Mouse (Mus musculus) forebrain, embryonic 11.5 days (tissue): ENCODE measurements around the gene Stox2. TPM values are rescaled to one million over a fixed set of nuclear protein-coding genes. Genes with fewer than 3 reads are reported as not detected.

Source experiments
- ATAC-seq: fragments of 200-750 bp; cut with Nextera tagmentation; replicated peaks from 2 replicates; pipeline ENCODE4 v1.8.0; 2017; ENCODE audit warnings: moderate TSS enrichment; ENCODE audit not compliant: low FRiP score
- DNase-seq: peaks from one replicate; pipeline ENCODE4 v3.0.0-alpha.2; 2017; ENCODE audit warnings: low spot score
- H3K27ac ChIP-seq: fragments of 300-500 bp; sonication (generic); 2 replicates; pipeline ENCODE4 v1.5.1; 2014; ENCODE audit warnings: low read depth, low read length
- H3K27me3 ChIP-seq: fragments of 300-500 bp; sonication (generic); 2 replicates; pipeline ENCODE4 v1.6.1; 2014; ENCODE audit warnings: mild to moderate bottlenecking, low read length, mixed read lengths; ENCODE audit not compliant: control insufficient read depth, insufficient read depth
- H3K36me3 ChIP-seq: fragments of 300-500 bp; sonication (generic); 2 replicates; pipeline ENCODE4 v1.6.1; 2014; ENCODE audit warnings: mild to moderate bottlenecking, low read length, moderate library complexity, mixed read lengths; ENCODE audit not compliant: control insufficient read depth, insufficient read depth
- H3K4me1 ChIP-seq: fragments of 300-500 bp; sonication (generic); replicated peaks from 2 replicates; pipeline ENCODE4 v1.6.1; 2014; ENCODE audit warnings: low read length, mixed read lengths; ENCODE audit not compliant: control insufficient read depth, insufficient read depth
- H3K4me2 ChIP-seq: fragments of 300-500 bp; sonication (generic); 2 replicates; pipeline ENCODE4 v1.6.1; 2014; ENCODE audit warnings: low read depth, mild to moderate bottlenecking, low read length, moderate library complexity, mixed read lengths; ENCODE audit not compliant: severe bottlenecking
- H3K4me3 ChIP-seq: fragments of 300-500 bp; sonication (generic); 2 replicates; pipeline ENCODE4 v1.5.1; 2014; ENCODE audit warnings: low read depth, low read length
- H3K9ac ChIP-seq: fragments of 300-500 bp; sonication (generic); 2 replicates; pipeline ENCODE4 v1.6.1; 2014; ENCODE audit warnings: low read length
- H3K9me3 ChIP-seq: fragments of 300-500 bp; sonication (generic); 2 replicates; pipeline ENCODE4 v1.6.1; 2016; ENCODE audit warnings: low read length, mixed read lengths; ENCODE audit not compliant: control insufficient read depth
- WGBS: fragments of 180-500 bp; shearing (Covaris S2); extraction: QIAGEN DNeasy Blood & Tissue Kit; methylation state at CpG from one replicate; pipeline ENCODE4 v1.1.7; 2014; 5-methylcytosine and 5-hydroxymethylcytosine counted together
- polyA plus RNA-seq: library from polyadenylated mRNA; unstranded; fragments of >200 nt; fragmentation: Nextera tagmentation; extraction: Ambion mirVana; gene quantifications from 2 replicates; pipeline ENCODE4 v1.2.1, GENCODE M21; 2014

The Stox2 gene
- polyA plus RNA-seq, 1 experiment from 2014 or later, result 34.6 TPM

- Histone ChIP-seq H3K36me3 (no peaks in the 10 kb centered on the region), H3K27ac (no peak overlapping the region), H3K9me3 (no peaks in the 10 kb centered on the region), H3K4me1 (peaks cover 15% of the 10 kb centered on the region), H3K9ac (no peak overlapping the region), H3K27me3 (no peaks in the 10 kb centered on the region), H3K4me3 (no peak overlapping the region), H3K4me2 (no peak overlapping the region)
- 81% methylated on average over 10 of the region's 10 CpGs for WGBS
- ATAC-seq (no peak), DNase-seq (no peak)
Observed at GRCm38 (mm10) chr8:47279898-47280297, 166.3 kb downstream of the Stox2 start.

- H3K9me3 ChIP-seq, result no peaks in the 10 kb centered on the region
- H3K4me1 ChIP-seq, result peaks cover 6% of the 10 kb centered on the region
- H3K27ac ChIP-seq, result no peak overlapping the region
- no peaks in the 10 kb centered on the region for H3K27me3 ChIP-seq
- H3K9ac ChIP-seq, result no peak overlapping the region
- ATAC-seq, result no peak
- no peak overlapping the region for H3K4me2 ChIP-seq
- H3K36me3 ChIP-seq, result no peaks in the 10 kb centered on the region
- DNase-seq, result no peak
- WGBS, result 89% methylated on average over 3 of the region's 3 CpGs
- H3K4me3 ChIP-seq, result no peak overlapping the region
Observed at GRCm38 (mm10) chr8:47278211-47278610, 168.0 kb downstream of the Stox2 start.

- no peak overlapping the region for H3K4me2 ChIP-seq
- DNase-seq (no peak), ATAC-seq (no peak)
- no peak overlapping the region for H3K4me3 ChIP-seq
- H3K27me3 ChIP-seq, result no peaks in the 10 kb centered on the region
- no peak overlapping the region for H3K9ac ChIP-seq
- no peaks in the 10 kb centered on the region for H3K9me3 ChIP-seq
- H3K36me3 ChIP-seq, result no peaks in the 10 kb centered on the region
- 0 out of 2 replicates have a peak, but pooled peaks cover 5% of the 10 kb centered on the region for H3K4me1 ChIP-seq
- H3K27ac ChIP-seq, result no peak overlapping the region
- 91% methylated on average over 6 of the region's 6 CpGs for WGBS
Observed at GRCm38 (mm10) chr8:47268931-47269330, 177.2 kb downstream of the Stox2 start.

GRCm38 (mm10) chr8:47268062-47268822, 177.9 kb downstream of the Stox2 start:
- no peak overlapping the region for H3K4me2 ChIP-seq
- H3K27me3 ChIP-seq, result no peaks in the 10 kb centered on the region
- no peak overlapping the region for H3K27ac ChIP-seq
- no peak for ATAC-seq
- no peak for DNase-seq
- no peak overlapping the region for H3K4me3 ChIP-seq
- H3K4me1 ChIP-seq, result peaks cover 5% of the 10 kb centered on the region; the same call in 1 of the 2 replicates
- 85% methylated on average over 21 of the region's 21 CpGs for WGBS
- H3K9ac ChIP-seq, result no peak overlapping the region
- H3K9me3 ChIP-seq, result no peaks in the 10 kb centered on the region
- no peaks in the 10 kb centered on the region for H3K36me3 ChIP-seq

GRCm38 (mm10) chr8:47263070-47263843, 182.9 kb downstream of the Stox2 start:
- no peak overlapping the region for H3K4me2 ChIP-seq
- no peaks in the 10 kb centered on the region for H3K9me3 ChIP-seq
- DNase-seq, result no peak
- H3K9ac ChIP-seq, result no peak overlapping the region
- H3K4me3 ChIP-seq, result no peak overlapping the region
- 0 out of 2 replicates have a peak, but pooled peaks have one; percentile 31 for ATAC-seq
- H3K27ac ChIP-seq, result no peak overlapping the region; the same call in 1 of the 2 replicates
- H3K4me1 ChIP-seq, result peaks cover 7% of the 10 kb centered on the region; the same call in 1 of the 2 replicates
- no peaks in the 10 kb centered on the region for H3K27me3 ChIP-seq
- 48% methylated on average over 17 of the region's 17 CpGs for WGBS
- H3K36me3 ChIP-seq, result no peaks in the 10 kb centered on the region

- WGBS, result 52% methylated on average over 12 of the region's 12 CpGs
- peaks cover 3% of the 10 kb centered on the region; the same call in 1 of the 2 replicates for H3K4me1 ChIP-seq
Observed at GRCm38 (mm10) chr8:47260751-47261474, 185.2 kb downstream of the Stox2 start.

GRCm38 (mm10) chr8:47250832-47251231, 195.3 kb downstream of the Stox2 start:
- no peak overlapping the region for H3K4me2 ChIP-seq
- H3K4me1 ChIP-seq, result no peaks in the 10 kb centered on the region; the same call in 1 of the 2 replicates
- H3K4me3 ChIP-seq, result no peak overlapping the region
- H3K9me3 ChIP-seq, result no peaks in the 10 kb centered on the region
- DNase-seq (no peak), ATAC-seq (no peak)
- no peaks in the 10 kb centered on the region for H3K36me3 ChIP-seq
- H3K27me3 ChIP-seq, result no peaks in the 10 kb centered on the region
- no peak overlapping the region for H3K27ac ChIP-seq
- 89% methylated on average over 3 of the region's 4 CpGs for WGBS
- no peak overlapping the region for H3K9ac ChIP-seq

More at GRCm38 (mm10) chr8:47260751-47261474, 185.2 kb downstream of the Stox2 start:
- H3K27ac ChIP-seq, result no peak overlapping the region
- no peaks in the 10 kb centered on the region for H3K27me3 ChIP-seq
- ATAC-seq (no peak), DNase-seq (no peak)
- H3K9ac ChIP-seq, result no peak overlapping the region
- H3K36me3 ChIP-seq, result no peaks in the 10 kb centered on the region
- H3K4me2 ChIP-seq, result no peak overlapping the region
- H3K4me3 ChIP-seq, result no peak overlapping the region
- H3K9me3 ChIP-seq, result no peaks in the 10 kb centered on the region

GRCm38 (mm10) chr8:47245116-47245515, 201.0 kb downstream of the Stox2 start:
- ATAC-seq, result no peak
- no peaks in the 10 kb centered on the region for H3K27me3 ChIP-seq
- H3K27ac ChIP-seq, result peak overlapping the region; percentile 41; the same call in 1 of the 2 replicates
- H3K9me3 ChIP-seq, result no peaks in the 10 kb centered on the region
- H3K4me1 ChIP-seq, result peaks cover 31% of the 10 kb centered on the region
- no peaks in the 10 kb centered on the region for H3K36me3 ChIP-seq
- no peak overlapping the region for H3K4me3 ChIP-seq
- 64% methylated on average over 4 of the region's 4 CpGs for WGBS
- H3K9ac ChIP-seq, result no peak overlapping the region
- H3K4me2 ChIP-seq, result no peak overlapping the region
- DNase-seq, result no peak
